22 mouse cellular contexts compared by ENCODE assay signal in the genomic region with DNA sequence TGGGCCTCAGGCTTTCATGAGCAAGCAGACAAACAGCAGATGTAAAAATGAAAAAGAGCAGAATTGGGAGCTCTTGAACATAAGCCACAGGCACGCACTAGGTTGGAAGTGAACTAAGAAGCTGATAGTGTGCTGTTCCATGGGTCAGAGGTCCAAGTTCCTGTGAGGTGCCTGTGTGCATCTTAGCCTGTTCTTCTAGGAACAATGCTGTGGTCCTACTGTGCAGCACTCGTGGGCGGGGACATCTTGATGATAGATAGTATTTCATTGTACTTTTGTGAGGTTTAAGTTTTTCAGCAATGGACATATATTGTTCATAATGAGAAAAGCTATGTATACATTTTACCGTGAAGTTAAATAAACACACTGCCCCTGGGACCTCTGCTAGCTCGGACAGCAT. TPM values are rescaled to one million over a fixed set of nuclear protein-coding genes. Genes with fewer than 3 reads are reported as not detected.
DNase-seq lines count a peak whose midpoint lies in the region; ATAC-seq and TF ChIP-seq lines count a peak whose summit lies in the region.
"Had no signal": no experiment of that assay in that cellular context is flagged by ENCODE, and none has a peak within 500 bp of the region (broad histone marks: within the 10 kb centered on the region; RNA-seq: fewer than 3 reads in every experiment).

No protein-coding gene starts in this region.

- no peak for ATAC-seq in heart, embryonic 14.5 days (ENCODE audit: insufficient number of reproducible peaks, insufficient read depth, low FRiP score, low read depth)
- ATAC-seq in stomach, embryonic 14.5 days (ENCODE audit: insufficient number of reproducible peaks, insufficient read depth, low FRiP score, low read depth) = no peak
- no peak for ATAC-seq in stomach, postnatal 0 days (ENCODE audit: low FRiP score, low TSS enrichment)
- no peak for ATAC-seq in liver, embryonic 13.5 days (ENCODE audit: low read depth)
- ATAC-seq in forebrain, embryonic 11.5 days (replicated peaks; ENCODE audit: low FRiP score) = no peak
- ATAC-seq: forebrain, embryonic 16.5 days; midbrain, embryonic 13.5 days had no signal

- TF ChIP-seq EP300 in stomach, postnatal 0 days (optimal IDR thresholded peaks at IDR 0.05) = no peak

- no peaks in the 10 kb centered on the region for H3K27me3 ChIP-seq in heart, embryonic 14.5 days (ENCODE audit: control insufficient read depth, insufficient read depth, low read length)
- H3K27me3 ChIP-seq in stomach, embryonic 14.5 days (ENCODE audit: control insufficient read depth, insufficient read depth, low read length) = no peaks in the 10 kb centered on the region
- no peaks in the 10 kb centered on the region for H3K27me3 ChIP-seq in stomach, postnatal 0 days (ENCODE audit: control insufficient read depth, insufficient read depth, low read length)
- H3K27me3 ChIP-seq in liver, embryonic 13.5 days = no peaks in the 10 kb centered on the region
- H3K27me3 ChIP-seq in kidney, adult 2 months (replicated peaks; ENCODE audit: control insufficient read depth, insufficient read depth, low read length) = no peaks in the 10 kb centered on the region
- no peaks in the 10 kb centered on the region for H3K27me3 ChIP-seq in forebrain, embryonic 11.5 days (ENCODE audit: control insufficient read depth, insufficient read depth, low read length)
- H3K27me3 ChIP-seq: hindbrain, embryonic 13.5 days; limb, embryonic 13.5 days; midbrain, embryonic 13.5 days had no signal

- peak overlapping the region; percentile 91 to 95 for H3K27ac ChIP-seq in heart, embryonic 14.5 days (replicated peaks in 1 of 2; ENCODE audit: control insufficient read depth in 1 of 2, insufficient read depth in 1 of 2, low read depth in 2 of 2, low read length in 2 of 2)
- H3K27ac ChIP-seq in stomach, embryonic 14.5 days (ENCODE audit: low read length) = peak overlapping the region; percentile 27; the same call in 1 of the 2 replicates
- H3K27ac ChIP-seq in stomach, postnatal 0 days (replicated peaks) = no peak overlapping the region
- peak overlapping the region; percentile 91 for H3K27ac ChIP-seq in liver, embryonic 13.5 days
- H3K27ac ChIP-seq in kidney, adult 2 months (ENCODE audit: insufficient read depth, low read depth, low read length) = no peak overlapping the region
- H3K27ac ChIP-seq in forebrain, embryonic 11.5 days (ENCODE audit: low read depth, low read length) = no peak overlapping the region
- H3K27ac ChIP-seq: limb, embryonic 13.5 days; midbrain, embryonic 13.5 days had no signal

- H3K4me1 ChIP-seq in heart, embryonic 14.5 days (ENCODE audit: control insufficient read depth in 2 of 2, insufficient read depth in 2 of 2, low read length in 2 of 2) = peaks cover 18 to 27% of the 10 kb centered on the region in 2 experiments
- no peaks in the 10 kb centered on the region for H3K4me1 ChIP-seq in stomach, embryonic 14.5 days (ENCODE audit: control insufficient read depth, insufficient read depth, low read length)
- no peaks in the 10 kb centered on the region for H3K4me1 ChIP-seq in stomach, postnatal 0 days (replicated peaks; ENCODE audit: control insufficient read depth, insufficient read depth)
- H3K4me1 ChIP-seq in liver, embryonic 13.5 days (replicated peaks) = peaks cover 40% of the 10 kb centered on the region
- no peaks in the 10 kb centered on the region for H3K4me1 ChIP-seq in kidney, adult 2 months (ENCODE audit: control insufficient read depth, insufficient read depth, low read length)
- no peaks in the 10 kb centered on the region for H3K4me1 ChIP-seq in forebrain, embryonic 11.5 days (replicated peaks; ENCODE audit: control insufficient read depth, insufficient read depth, low read length)
- H3K4me1 ChIP-seq: midbrain, embryonic 13.5 days had no signal

- TF ChIP-seq POLR2A in kidney, adult 2 months (IDR thresholded peaks at IDR 0.05; ENCODE audit: low read depth, low read length) = no peak

- 79% methylated on average over 5 of the region's 5 CpGs for WGBS in heart, embryonic 14.5 days
- WGBS in stomach, embryonic 14.5 days = 62% methylated on average over 5 of the region's 5 CpGs
- 56% methylated on average over 5 of the region's 5 CpGs for WGBS in stomach, postnatal 0 days
- 64% methylated on average over 5 of the region's 5 CpGs for WGBS in liver, embryonic 13.5 days (ENCODE audit: insufficient replicate concordance)
- WGBS in kidney, adult 2 months = 92% methylated on average over 5 of the region's 5 CpGs
- 93% methylated on average over 5 of the region's 5 CpGs for WGBS in forebrain, embryonic 11.5 days

- no peak for TF ChIP-seq CTCF in stomach, postnatal 0 days (IDR thresholded peaks at IDR 0.05; ENCODE audit: low read depth)
- TF ChIP-seq CTCF in kidney, adult 2 months (conservative IDR thresholded peaks at IDR 0.05; ENCODE audit: insufficient read depth, insufficient read length, low read depth, low read length) = no peak

- peaks cover 88% of the 10 kb centered on the region for H3K36me3 ChIP-seq in heart, embryonic 14.5 days (ENCODE audit: control insufficient read depth, insufficient read depth, low read length)
- peaks cover 9% of the 10 kb centered on the region; the same call in 1 of the 2 replicates for H3K36me3 ChIP-seq in stomach, embryonic 14.5 days (ENCODE audit: control insufficient read depth, insufficient read depth, low read length)
- peaks cover 8% of the 10 kb centered on the region; the same call in 1 of the 2 replicates for H3K36me3 ChIP-seq in stomach, postnatal 0 days (ENCODE audit: control insufficient read depth, insufficient read depth, low read length)
- peaks cover 23% of the 10 kb centered on the region for H3K36me3 ChIP-seq in liver, embryonic 13.5 days
- H3K36me3 ChIP-seq in kidney, adult 2 months (ENCODE audit: control insufficient read depth, insufficient read depth, low read length) = no peaks in the 10 kb centered on the region
- no peaks in the 10 kb centered on the region for H3K36me3 ChIP-seq in forebrain, embryonic 11.5 days (ENCODE audit: control insufficient read depth, insufficient read depth, low read length)

- no peak for DNase-seq in heart, adult 9 months (ENCODE audit: low spot score in 2 of 2)
- no peak for DNase-seq in stomach, postnatal 0 days (ENCODE audit: low spot score)
- DNase-seq in liver, embryonic 13.5 days = no peak
- DNase-seq in kidney, adult 2 months = no peak
- DNase-seq in forebrain, embryonic 11.5 days (ENCODE audit: low spot score) = no peak
- DNase-seq: adrenal gland, postnatal 14 days; cerebellum, adult 9-10 months; gastrocnemius, postnatal 10 days; kidney, adult 11 months; kidney, postnatal 4 days; retina, postnatal 1 day; right cerebral cortex, postnatal 25 days; spleen, adult 18-20 months; thymus, adult 2 months; thymus, postnatal 4 days had no signal

- H3K9ac ChIP-seq in heart, embryonic 14.5 days (ENCODE audit: low read length) = peak overlapping the region; percentile 42; the same call in 1 of the 2 replicates
- no peak overlapping the region for H3K9ac ChIP-seq in stomach, embryonic 14.5 days (replicated peaks; ENCODE audit: low read depth, low read length)
- H3K9ac ChIP-seq in stomach, postnatal 0 days (ENCODE audit: low read length) = no peak overlapping the region
- peak overlapping the region; percentile 70; the same call in 1 of the 2 replicates for H3K9ac ChIP-seq in liver, embryonic 13.5 days
- no peak overlapping the region for H3K9ac ChIP-seq in forebrain, embryonic 11.5 days (ENCODE audit: low read length)
- H3K9ac ChIP-seq: hindbrain, embryonic 13.5 days; limb, embryonic 13.5 days; lung, embryonic 14.5 days; midbrain, embryonic 13.5 days had no signal

- H3K4me3 ChIP-seq in heart, embryonic 14.5 days (ENCODE audit: control insufficient read depth in 1 of 2, insufficient read depth in 1 of 2, low read depth in 1 of 2, low read length in 2 of 2) = no peak overlapping the region
- no peak overlapping the region for H3K4me3 ChIP-seq in stomach, embryonic 14.5 days (ENCODE audit: low read depth, low read length)
- H3K4me3 ChIP-seq in stomach, postnatal 0 days (ENCODE audit: low read depth, low read length) = no peak overlapping the region
- no peak overlapping the region for H3K4me3 ChIP-seq in liver, embryonic 13.5 days (replicated peaks)
- H3K4me3 ChIP-seq in kidney, adult 2 months (ENCODE audit: insufficient read depth, low read depth, low read length) = no peak overlapping the region
- no peak overlapping the region for H3K4me3 ChIP-seq in forebrain, embryonic 11.5 days (ENCODE audit: low read depth, low read length)
- H3K4me3 ChIP-seq: hindbrain, embryonic 13.5 days; limb, embryonic 13.5 days; midbrain, embryonic 13.5 days had no signal

- peak overlapping the region; percentile 25; the same call in 1 of the 2 replicates for H3K4me2 ChIP-seq in heart, embryonic 14.5 days (ENCODE audit: low read length)
- no peak overlapping the region for H3K4me2 ChIP-seq in stomach, embryonic 14.5 days (replicated peaks; ENCODE audit: low read depth, low read length)
- H3K4me2 ChIP-seq in stomach, postnatal 0 days (replicated peaks; ENCODE audit: low read depth) = no peak overlapping the region
- H3K4me2 ChIP-seq in liver, embryonic 13.5 days = peak overlapping the region; percentile 68
- no peak overlapping the region for H3K4me2 ChIP-seq in forebrain, embryonic 11.5 days (ENCODE audit: low read depth, low read length, severe bottlenecking)
- H3K4me2 ChIP-seq: hindbrain, embryonic 13.5 days; limb, embryonic 13.5 days; lung, embryonic 14.5 days; midbrain, embryonic 13.5 days had no signal

- H3K9me3 ChIP-seq in heart, embryonic 14.5 days (ENCODE audit: control insufficient read depth, low read length) = no peaks in the 10 kb centered on the region
- H3K9me3 ChIP-seq in stomach, embryonic 14.5 days (ENCODE audit: control insufficient read depth, low read depth, low read length) = no peaks in the 10 kb centered on the region
- no peaks in the 10 kb centered on the region for H3K9me3 ChIP-seq in stomach, postnatal 0 days (ENCODE audit: control insufficient read depth, low read length)
- H3K9me3 ChIP-seq in liver, embryonic 13.5 days (replicated peaks) = no peaks in the 10 kb centered on the region
- H3K9me3 ChIP-seq in forebrain, embryonic 11.5 days (ENCODE audit: control insufficient read depth, low read length) = no peaks in the 10 kb centered on the region
- H3K9me3 ChIP-seq: hindbrain, embryonic 13.5 days; limb, embryonic 13.5 days; midbrain, embryonic 13.5 days had no signal

RNA-seq across cellular contexts. Expression of a gene that starts 25.1 kb away (rescaled TPM):
- polyA plus RNA-seq in heart, embryonic 14.5 days (2014; fragmentation: Nextera tagmentation; extraction: Ambion mirVana) = 34.4 and 35.6 TPM in 2 replicates
- polyA plus RNA-seq in stomach, embryonic 14.5 days (2014; fragmentation: Nextera tagmentation; extraction: Ambion mirVana) = 13.4 and 13.8 TPM in 2 replicates
- polyA plus RNA-seq in stomach, postnatal 0 days (2015; fragmentation: Nextera tagmentation; extraction: Ambion mirVana) = 8.9 and 9.0 TPM in 2 replicates
- 4.7 and 5.0 TPM in 2 replicates for polyA plus RNA-seq in liver, embryonic 13.5 days (2015; fragmentation: Nextera tagmentation; extraction: Ambion mirVana)
- 40.0 and 43.9 TPM in 2 replicates for polyA plus RNA-seq in kidney, adult 2 months (2012; rRNA removed)
- polyA plus RNA-seq in forebrain, embryonic 11.5 days (2014; fragmentation: Nextera tagmentation; extraction: Ambion mirVana) = 17.7 and 21.3 TPM in 2 replicates

RNA-seq across cellular contexts. Expression of a gene that starts 25.2 kb away (rescaled TPM):
- polyA plus RNA-seq in heart, embryonic 14.5 days (2014; fragmentation: Nextera tagmentation; extraction: Ambion mirVana) = 30.8 and 32.9 TPM in 2 replicates
- 46.9 and 48.2 TPM in 2 replicates for polyA plus RNA-seq in stomach, embryonic 14.5 days (2014; fragmentation: Nextera tagmentation; extraction: Ambion mirVana)
- polyA plus RNA-seq in stomach, postnatal 0 days (2015; fragmentation: Nextera tagmentation; extraction: Ambion mirVana) = 29.5 TPM in 2 replicates
- 34.6 and 37.8 TPM in 2 replicates for polyA plus RNA-seq in liver, embryonic 13.5 days (2015; fragmentation: Nextera tagmentation; extraction: Ambion mirVana)
- 21.6 and 27.3 TPM in 2 replicates for polyA plus RNA-seq in kidney, adult 2 months (2012; rRNA removed)
- polyA plus RNA-seq in forebrain, embryonic 11.5 days (2014; fragmentation: Nextera tagmentation; extraction: Ambion mirVana) = 59.7 and 63.6 TPM in 2 replicates

RNA-seq across cellular contexts. Expression of a gene that starts 39.5 kb away (rescaled TPM):
- polyA plus RNA-seq in heart, embryonic 14.5 days (2014; fragmentation: Nextera tagmentation; extraction: Ambion mirVana) = 44.4 and 48.8 TPM in 2 replicates
- polyA plus RNA-seq in stomach, embryonic 14.5 days (2014; fragmentation: Nextera tagmentation; extraction: Ambion mirVana) = 66.0 and 68.6 TPM in 2 replicates
- 49.1 and 51.2 TPM in 2 replicates for polyA plus RNA-seq in stomach, postnatal 0 days (2015; fragmentation: Nextera tagmentation; extraction: Ambion mirVana)
- 43.1 and 47.8 TPM in 2 replicates for polyA plus RNA-seq in liver, embryonic 13.5 days (2015; fragmentation: Nextera tagmentation; extraction: Ambion mirVana)
- 40.8 and 45.0 TPM in 2 replicates for polyA plus RNA-seq in kidney, adult 2 months (2012; rRNA removed)
- 85.1 and 95.9 TPM in 2 replicates for polyA plus RNA-seq in forebrain, embryonic 11.5 days (2014; fragmentation: Nextera tagmentation; extraction: Ambion mirVana)

RNA-seq across cellular contexts. Expression of a gene that starts 54.4 kb away (rescaled TPM):
- 22.4 and 26.1 TPM in 2 replicates for polyA plus RNA-seq in heart, embryonic 14.5 days (2014; fragmentation: Nextera tagmentation; extraction: Ambion mirVana)
- 35.4 and 39.1 TPM in 2 replicates for polyA plus RNA-seq in stomach, embryonic 14.5 days (2014; fragmentation: Nextera tagmentation; extraction: Ambion mirVana)
- 20.1 and 21.8 TPM in 2 replicates for polyA plus RNA-seq in stomach, postnatal 0 days (2015; fragmentation: Nextera tagmentation; extraction: Ambion mirVana)
- polyA plus RNA-seq in liver, embryonic 13.5 days (2015; fragmentation: Nextera tagmentation; extraction: Ambion mirVana) = 17.1 and 20.4 TPM in 2 replicates
- polyA plus RNA-seq in kidney, adult 2 months (2012; rRNA removed) = 22.4 and 22.7 TPM in 2 replicates
- 24.9 and 25.7 TPM in 2 replicates for polyA plus RNA-seq in forebrain, embryonic 11.5 days (2014; fragmentation: Nextera tagmentation; extraction: Ambion mirVana)

Comparison
In these comparisons a context has a peak if more than half of its experiments do, and no peak if none do; other contexts are left out.
1. H3K27ac ChIP-seq: peak in heart, embryonic 14.5 days (2 of 2), stomach, embryonic 14.5 days (single experiment) and liver, embryonic 13.5 days (single experiment); none in stomach, postnatal 0 days (single experiment), kidney, adult 2 months (single experiment) and forebrain, embryonic 11.5 days (single experiment).
2. H3K4me2 ChIP-seq: peak in heart, embryonic 14.5 days (single experiment) and liver, embryonic 13.5 days (single experiment); none in stomach, embryonic 14.5 days (single experiment), stomach, postnatal 0 days (single experiment) and forebrain, embryonic 11.5 days (single experiment).
3. H3K9ac ChIP-seq: peak in heart, embryonic 14.5 days (single experiment) and liver, embryonic 13.5 days (single experiment); none in stomach, embryonic 14.5 days (single experiment), stomach, postnatal 0 days (single experiment) and forebrain, embryonic 11.5 days (single experiment).